Mouse (Mus musculus): ENCODE measurements around the gene Ywhaq.

DNA sequence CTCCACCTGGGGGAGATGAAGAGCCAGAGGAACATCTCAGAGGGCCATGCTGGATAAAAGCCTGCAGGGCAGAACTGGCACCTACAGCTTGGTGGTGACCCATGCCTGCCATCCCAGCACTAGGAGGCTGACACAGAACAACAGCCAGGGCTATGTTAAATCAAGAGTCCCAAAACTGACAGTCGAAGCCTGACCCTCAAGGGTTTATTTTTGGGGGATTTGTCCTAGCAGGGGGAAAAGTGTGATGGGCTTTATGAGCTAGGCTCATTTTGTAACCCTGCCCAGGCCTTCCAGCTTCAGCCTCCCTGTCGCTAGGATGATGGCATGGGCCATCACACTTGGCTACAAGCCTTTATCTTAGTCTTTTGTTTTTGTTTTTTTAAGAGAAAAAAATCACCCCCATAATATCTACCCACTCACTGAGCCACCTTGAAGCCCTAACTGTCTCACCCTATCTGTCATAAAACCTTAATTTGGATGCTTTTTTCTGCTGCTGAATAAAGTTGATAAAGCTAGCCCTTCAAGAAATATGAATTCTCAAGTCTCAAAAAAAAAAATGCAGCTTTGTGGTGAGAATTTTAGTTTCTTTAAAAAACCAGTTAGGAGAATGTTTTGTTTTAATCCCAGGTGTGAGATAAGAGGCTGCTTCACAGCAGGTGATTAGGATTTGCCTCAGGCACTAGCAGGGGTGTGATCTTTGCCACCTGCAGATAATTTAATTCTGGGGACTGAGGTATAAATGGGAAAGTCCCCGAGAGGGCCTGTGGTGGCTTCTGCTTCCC, 41.9 kb downstream of the Ywhaq start:
- TF ChIP-seq POLR2A (IDR thresholded peaks at IDR 0.05; ENCODE audit: borderline replicate concordance, control insufficient read depth, low read depth, low read length) (no peak), CTCF (IDR thresholded peaks at IDR 0.05; ENCODE audit: control insufficient read depth, insufficient read depth, low read length) (no peak)

All from bone marrow, adult 2 months (tissue).